Mouse (Mus musculus) stomach, postnatal 0 days (tissue): ENCODE measurements at regions not wholly inside any gene's neighbourhood (a gene's known extent, or its start where the extent isn't known, plus 50 kb on each side); places are given as distances from the start of the nearest gene placed in this dataset.

Source experiments
- ATAC-seq: fragments of 200-750 bp; cut with Nextera tagmentation; 2 replicates; pipeline ENCODE4 v1.8.0; 2017; ENCODE audit not compliant: low FRiP score, low TSS enrichment
- DNase-seq: peaks from one replicate; pipeline ENCODE4 v3.0.0-alpha.2; 2016; ENCODE audit warnings: low spot score
- H3K27ac ChIP-seq: fragments of 300-500 bp; sonication (generic); replicated peaks from 2 replicates; pipeline ENCODE4 v1.5.1; 2014; ENCODE audit warnings: mild to moderate bottlenecking, control low read depth
- H3K27me3 ChIP-seq: fragments of 300-500 bp; sonication (generic); 2 replicates; pipeline ENCODE4 v1.6.1; 2014; ENCODE audit warnings: low read length; ENCODE audit not compliant: control insufficient read depth, insufficient read depth
- H3K36me3 ChIP-seq: fragments of 300-500 bp; sonication (generic); 2 replicates; pipeline ENCODE4 v1.6.1; 2014; ENCODE audit warnings: low read length, mixed read lengths; ENCODE audit not compliant: control insufficient read depth, insufficient read depth
- H3K4me1 ChIP-seq: fragments of 300-500 bp; sonication (generic); replicated peaks from 2 replicates; pipeline ENCODE4 v1.6.1; 2014; ENCODE audit warnings: antibody characterized with exemption; ENCODE audit not compliant: control insufficient read depth, insufficient read depth
- H3K4me2 ChIP-seq: fragments of 300-500 bp; sonication (generic); replicated peaks from 2 replicates; pipeline ENCODE4 v1.6.1; 2014; ENCODE audit warnings: low read depth, mild to moderate bottlenecking, control low read depth, moderate library complexity
- H3K4me3 ChIP-seq: fragments of 300-500 bp; sonication (generic); 2 replicates; pipeline ENCODE4 v1.5.1; 2014; ENCODE audit warnings: low read depth, low read length, control low read depth
- H3K9ac ChIP-seq: fragments of 300-500 bp; sonication (generic); 2 replicates; pipeline ENCODE4 v1.6.1; 2014; ENCODE audit warnings: mild to moderate bottlenecking, low read length, control low read depth, mixed read lengths
- H3K9me3 ChIP-seq: fragments of 300-500 bp; sonication (generic); 2 replicates; pipeline ENCODE4 v1.6.1; 2016; ENCODE audit warnings: low read length; ENCODE audit not compliant: control insufficient read depth
- CTCF ChIP-seq: IDR thresholded peaks from 2 replicates; pipeline ENCODE4 v1.5.1; 2016; ENCODE audit warnings: antibody characterized with exemption, low read depth, mild to moderate bottlenecking, moderate library complexity
- EP300 ChIP-seq: optimal IDR thresholded peaks from 2 replicates; pipeline ENCODE3; 2016; ENCODE audit warnings: antibody characterized with exemption
- WGBS: fragments of 180-500 bp; shearing (Covaris S2); extraction: QIAGEN DNeasy Blood & Tissue Kit; methylation state at CpG from one replicate; pipeline ENCODE4 v1.1.7; 2014; 5-methylcytosine and 5-hydroxymethylcytosine counted together

DNA sequence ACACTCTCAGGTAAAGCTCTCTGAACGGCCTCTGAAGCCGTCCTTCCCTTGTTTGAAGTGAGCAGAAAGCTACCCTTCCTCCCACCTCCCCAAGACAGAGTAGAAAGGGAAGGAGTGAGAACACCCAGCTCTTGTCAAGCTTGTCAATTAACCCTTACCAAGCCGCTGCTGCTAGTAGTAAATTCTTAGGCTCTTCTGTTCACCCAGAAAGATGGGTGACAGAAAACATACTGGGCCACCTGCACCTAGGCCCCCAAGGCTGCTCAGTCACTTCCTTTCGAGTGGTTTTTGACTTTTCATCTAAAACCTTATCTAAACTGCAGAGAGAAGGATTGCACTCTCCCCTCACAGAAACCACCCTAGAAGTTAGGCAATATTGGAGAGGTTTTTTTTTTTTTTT is 514.9 kb upstream of the Gm19410 start:
- Histone ChIP-seq H3K4me1 (no peaks in the 10 kb centered on the region), H3K9me3 (0 out of 2 replicates have a peak, but pooled peaks cover 3% of the 10 kb centered on the region), H3K4me3 (no peak overlapping the region), H3K36me3 (no peaks in the 10 kb centered on the region), H3K27ac (no peak overlapping the region), H3K27me3 (no peaks in the 10 kb centered on the region), H3K9ac (no peak overlapping the region), H3K4me2 (no peak overlapping the region)
- WGBS: 43% methylated on average over 4 of the region's 4 CpGs
- DNase-seq (no peak), ATAC-seq (no peak)
- TF ChIP-seq EP300 (no peak), CTCF (no peak)

DNA sequence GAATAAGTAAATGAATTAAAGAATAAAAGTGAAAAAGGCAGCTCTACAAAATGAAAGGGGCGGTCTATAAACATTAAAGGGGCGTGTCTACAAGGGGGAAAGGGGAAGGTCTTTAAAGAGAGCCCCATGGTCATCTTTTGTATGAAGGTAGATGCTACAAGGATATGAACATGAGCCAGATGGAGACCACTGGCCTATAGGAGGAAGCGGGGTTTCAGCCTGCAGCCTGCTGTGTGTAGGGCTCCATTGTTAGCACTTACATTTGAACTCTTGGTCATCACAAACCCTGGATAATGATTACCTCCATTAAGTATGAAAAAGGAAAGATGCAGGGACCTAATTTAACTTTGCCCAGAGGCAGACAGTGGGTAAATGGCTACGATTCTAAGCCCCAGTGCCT is 511.6 kb upstream of the Gm19410 start:
- Histone ChIP-seq H3K36me3 (no peaks in the 10 kb centered on the region), H3K27ac (no peak overlapping the region), H3K27me3 (no peaks in the 10 kb centered on the region), H3K4me2 (no peak overlapping the region), H3K4me3 (no peak overlapping the region), H3K4me1 (no peaks in the 10 kb centered on the region), H3K9me3 (0 out of 2 replicates have a peak, but pooled peaks cover 3% of the 10 kb centered on the region), H3K9ac (no peak overlapping the region)
- ATAC-seq: no peak
- DNase-seq: no peak
- WGBS: 84% methylated on average over 4 of the region's 4 CpGs
- TF ChIP-seq EP300 (no peak), CTCF (no peak)

DNA sequence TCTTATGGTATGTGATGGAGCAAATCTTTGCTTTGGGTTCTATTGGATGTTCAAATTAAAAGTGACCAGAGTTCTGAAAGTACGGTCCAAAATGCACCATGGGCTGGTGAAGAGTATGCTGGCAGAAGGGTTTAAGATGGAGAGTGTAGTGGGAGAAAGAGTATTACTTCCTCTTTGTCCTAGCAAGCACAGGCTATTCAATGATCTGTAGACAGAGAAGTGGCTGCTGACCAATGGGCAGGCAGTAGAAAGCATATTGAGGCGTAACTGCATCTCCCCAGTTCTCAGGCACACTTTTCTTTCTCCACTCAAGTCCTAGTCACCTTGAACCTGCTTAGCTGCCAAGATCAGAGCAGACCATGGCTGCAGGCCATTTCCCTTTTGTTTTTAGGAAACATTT is 510.3 kb upstream of the Gm19410 start:
- Histone ChIP-seq H3K4me3 (no peak overlapping the region), H3K9ac (no peak overlapping the region), H3K36me3 (no peaks in the 10 kb centered on the region), H3K4me2 (no peak overlapping the region), H3K4me1 (no peaks in the 10 kb centered on the region), H3K9me3 (0 out of 2 replicates have a peak, but pooled peaks cover 3% of the 10 kb centered on the region), H3K27ac (no peak overlapping the region), H3K27me3 (no peaks in the 10 kb centered on the region)
- WGBS: 92% methylated on average over 2 of the region's 2 CpGs
- DNase-seq (no peak), ATAC-seq (no peak)
- TF ChIP-seq EP300 (no peak), CTCF (no peak)

DNA sequence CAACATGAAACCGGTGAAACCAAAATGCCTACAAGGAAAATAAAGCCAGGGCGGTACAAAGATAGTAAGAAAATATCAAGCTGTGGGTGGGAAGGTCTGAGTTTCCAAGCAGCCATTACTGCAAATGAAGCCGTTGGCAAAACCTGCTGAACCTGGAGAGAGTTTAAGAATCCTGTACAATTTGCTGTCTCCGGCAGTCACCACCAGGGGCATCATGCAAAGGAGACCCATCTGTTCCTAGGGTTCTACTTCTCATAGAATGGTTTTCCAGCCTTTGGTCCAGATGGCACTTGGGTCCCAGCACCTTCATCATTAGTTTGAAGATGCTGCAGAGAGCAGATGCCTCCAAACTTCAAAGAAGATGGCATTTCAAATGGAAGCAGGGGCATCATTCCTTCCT is 508.6 kb upstream of the Gm19410 start:
- no peak overlapping the region for H3K4me2 ChIP-seq
- H3K27me3 ChIP-seq: no peaks in the 10 kb centered on the region
- no peak overlapping the region for H3K27ac ChIP-seq
- DNase-seq (peak; percentile 35), ATAC-seq (no peak)
- no peaks in the 10 kb centered on the region for H3K36me3 ChIP-seq
- H3K9me3 ChIP-seq: 0 out of 2 replicates have a peak, but pooled peaks cover 2% of the 10 kb centered on the region
- H3K4me3 ChIP-seq: no peak overlapping the region
- no peaks in the 10 kb centered on the region for H3K4me1 ChIP-seq
- TF ChIP-seq EP300 (no peak), CTCF (peak; percentile 65)
- no peak overlapping the region for H3K9ac ChIP-seq
- WGBS: 37% methylated on average over 4 of the region's 4 CpGs

DNA sequence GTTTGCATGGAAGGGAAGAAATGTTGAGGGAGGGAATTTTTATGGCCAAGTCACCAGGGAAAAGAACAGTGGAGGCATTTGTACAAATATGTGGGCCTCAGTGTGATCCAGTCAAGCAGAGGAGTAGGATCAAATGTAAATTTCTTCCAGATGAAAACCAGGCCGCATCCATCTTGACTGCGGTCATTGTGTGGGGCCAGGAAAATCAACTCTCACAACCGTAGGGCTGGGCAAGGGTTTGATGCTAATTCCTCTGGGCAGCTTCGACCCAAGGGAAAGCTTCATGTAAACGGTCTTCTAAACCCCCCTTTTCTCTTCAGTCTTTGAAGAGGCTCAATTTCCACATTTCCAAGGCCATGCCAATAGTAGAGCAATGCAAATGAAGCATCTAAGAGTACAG is 497.4 kb upstream of the Gm19410 start:
- Histone ChIP-seq H3K4me2 (no peak overlapping the region), H3K27ac (no peak overlapping the region), H3K27me3 (no peaks in the 10 kb centered on the region), H3K4me3 (no peak overlapping the region), H3K36me3 (no peaks in the 10 kb centered on the region), H3K9me3 (no peaks in the 10 kb centered on the region), H3K9ac (no peak overlapping the region), H3K4me1 (no peaks in the 10 kb centered on the region)
- ATAC-seq: no peak
- no peak for DNase-seq
- TF ChIP-seq CTCF (no peak), EP300 (no peak)
- WGBS: 83% methylated on average over 5 of the region's 5 CpGs

DNA sequence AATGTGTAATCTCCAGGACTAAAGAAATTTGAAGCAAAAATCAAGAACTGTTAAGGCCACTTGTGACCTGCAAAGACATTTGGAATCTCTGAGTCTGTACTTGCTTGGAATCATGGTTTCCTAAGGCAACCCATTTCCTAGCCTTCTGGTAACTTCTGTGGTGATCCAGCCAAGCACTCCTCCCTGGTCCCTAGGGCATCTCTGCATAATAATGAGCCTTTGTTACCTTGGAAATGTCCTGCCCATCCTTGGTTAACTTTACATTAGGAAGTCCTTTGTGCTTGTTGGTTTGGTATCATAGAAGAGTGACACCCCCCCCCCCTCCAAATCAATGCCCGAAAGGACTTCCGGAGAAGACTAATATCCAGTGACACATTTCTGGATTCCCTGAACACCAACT is 496.6 kb upstream of the Gm19410 start:
- 96% methylated on average over 2 of the region's 2 CpGs for WGBS
- Histone ChIP-seq H3K27ac (no peak overlapping the region), H3K9me3 (no peaks in the 10 kb centered on the region), H3K9ac (no peak overlapping the region), H3K4me3 (no peak overlapping the region), H3K4me2 (no peak overlapping the region), H3K4me1 (no peaks in the 10 kb centered on the region), H3K27me3 (no peaks in the 10 kb centered on the region), H3K36me3 (no peaks in the 10 kb centered on the region)
- TF ChIP-seq CTCF: no peak
- no peak for TF ChIP-seq EP300
- ATAC-seq (no peak), DNase-seq (no peak)
